Mouse (Mus musculus) midbrain, embryonic 12.5 days (tissue): Measurements from ENCODE around the gene Plod1. TPM values are rescaled to one million over a fixed set of nuclear protein-coding genes. Genes with fewer than 3 reads are reported as not detected.

Source experiments
- ATAC-seq: fragments of 200-750 bp; cut with Nextera tagmentation; 2 replicates; pipeline ENCODE4 v1.8.0; 2017; ENCODE audit warnings: low read depth, moderate TSS enrichment, moderate library complexity; ENCODE audit not compliant: low FRiP score
- H3K27ac ChIP-seq: fragments of 300-500 bp; sonication (generic); replicated peaks from 2 replicates; pipeline ENCODE4 v1.5.1; 2016; ENCODE audit warnings: mild to moderate bottlenecking
- H3K27me3 ChIP-seq: fragments of 300-500 bp; sonication (generic); 2 replicates; pipeline ENCODE4 v1.6.1; 2016; ENCODE audit warnings: mild to moderate bottlenecking
- H3K36me3 ChIP-seq: fragments of 300-500 bp; sonication (generic); 2 replicates; pipeline ENCODE4 v1.6.1; 2016
- H3K4me1 ChIP-seq: fragments of 300-500 bp; sonication (generic); 2 replicates; pipeline ENCODE4 v1.6.1; 2016
- H3K4me2 ChIP-seq: fragments of 300-500 bp; sonication (generic); replicated peaks from 2 replicates; pipeline ENCODE4 v1.6.1; 2016; ENCODE audit warnings: mild to moderate bottlenecking, moderate library complexity
- H3K4me3 ChIP-seq: fragments of 300-500 bp; sonication (generic); 2 replicates; pipeline ENCODE4 v1.5.1; 2016; ENCODE audit warnings: mild to moderate bottlenecking
- H3K9ac ChIP-seq: fragments of 300-500 bp; sonication (generic); replicated peaks from 2 replicates; pipeline ENCODE4 v1.6.1; 2016; ENCODE audit warnings: mild to moderate bottlenecking, moderate library complexity
- H3K9me3 ChIP-seq: fragments of 300-500 bp; sonication (generic); 2 replicates; pipeline ENCODE4 v1.6.1; 2016; ENCODE audit warnings: mild to moderate bottlenecking
- WGBS: fragments of 180-500 bp; shearing (Covaris S2); methylation state at CpG from one replicate; pipeline ENCODE4 v1.1.7; 2016; 5-methylcytosine and 5-hydroxymethylcytosine counted together
- polyA plus RNA-seq: library from polyadenylated mRNA; unstranded; fragments of >200 nt; fragmentation: Nextera tagmentation; extraction: Ambion mirVana; gene quantifications from 2 replicates; pipeline ENCODE4 v1.2.1, GENCODE M21; 2016

Plod1 gene
- polyA plus RNA-seq, 1 experiment from 2014 or later = 27.2 TPM

DNA sequence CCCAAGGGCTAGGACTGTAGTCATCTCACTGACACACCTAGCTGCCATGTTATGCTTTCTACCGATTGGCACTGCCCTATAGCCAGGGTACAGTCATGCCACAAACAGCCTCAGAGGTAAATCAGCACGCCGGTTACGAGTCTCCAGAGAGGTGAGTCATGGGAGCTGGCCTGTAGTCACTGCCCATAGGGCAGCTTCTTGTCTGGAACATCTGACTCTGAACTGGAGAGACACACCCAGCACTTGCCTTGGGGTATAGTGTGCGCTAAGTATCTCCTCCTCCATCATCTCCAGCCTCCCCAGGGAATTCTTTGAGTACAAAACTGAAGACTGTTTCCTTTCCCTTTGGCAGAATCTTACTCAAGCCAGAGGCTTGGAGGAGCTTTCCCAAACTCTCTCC, 30.3 kb downstream of the Plod1 start:
- Histone ChIP-seq H3K27ac (no peak overlapping the region), H3K36me3 (0 out of 2 replicates have a peak, but pooled peaks cover 12% of the 10 kb centered on the region), H3K9ac (no peak overlapping the region), H3K4me1 (peaks cover 14% of the 10 kb centered on the region), H3K4me2 (no peak overlapping the region), H3K9me3 (no peaks in the 10 kb centered on the region), H3K4me3 (no peak overlapping the region), H3K27me3 (0 out of 2 replicates have a peak, but pooled peaks cover 6% of the 10 kb centered on the region)
- WGBS = 78% methylated on average over 5 of the region's 5 CpGs
- ATAC-seq = no peak

DNA sequence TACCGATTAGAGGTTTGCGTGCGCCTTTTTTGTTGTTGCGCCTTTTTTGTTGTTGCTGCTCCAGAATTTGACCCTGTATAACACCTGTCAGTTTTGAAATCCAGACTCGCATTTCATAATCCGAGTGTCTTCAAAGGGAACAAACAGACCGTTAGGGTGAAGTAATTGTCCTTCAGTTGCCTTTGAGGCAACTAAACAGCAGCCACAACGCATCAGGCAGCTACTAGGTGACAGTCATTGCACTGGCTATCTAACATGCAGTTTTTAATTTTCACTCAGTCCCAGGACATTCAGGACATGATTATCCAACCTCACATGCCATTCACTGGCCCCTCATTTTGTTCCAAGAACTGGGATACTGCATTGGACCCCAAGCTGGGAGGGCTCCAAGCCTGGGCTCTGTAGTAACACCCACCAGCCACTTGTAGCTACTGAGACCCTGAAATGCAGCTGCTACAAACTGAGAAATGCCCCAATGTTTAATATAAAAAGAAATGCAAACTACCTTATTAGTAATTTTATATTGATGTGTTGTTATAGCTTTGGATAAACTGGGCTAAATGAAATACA, 31.4 kb downstream of the Plod1 start:
- Histone ChIP-seq H3K4me2 (peak overlapping the region; percentile 58), H3K27ac (no peak overlapping the region; the same call in 1 of the 2 replicates), H3K9ac (peak overlapping the region; percentile 78), H3K36me3 (peaks cover 22% of the 10 kb centered on the region), H3K9me3 (no peaks in the 10 kb centered on the region), H3K4me1 (peaks cover 14% of the 10 kb centered on the region), H3K27me3 (0 out of 2 replicates have a peak, but pooled peaks cover 6% of the 10 kb centered on the region), H3K4me3 (peak overlapping the region; percentile 93)
- WGBS = 2% methylated on average over 8 of the region's 8 CpGs
- ATAC-seq = peak; percentile 28; the same call in 1 of the 2 replicates

DNA sequence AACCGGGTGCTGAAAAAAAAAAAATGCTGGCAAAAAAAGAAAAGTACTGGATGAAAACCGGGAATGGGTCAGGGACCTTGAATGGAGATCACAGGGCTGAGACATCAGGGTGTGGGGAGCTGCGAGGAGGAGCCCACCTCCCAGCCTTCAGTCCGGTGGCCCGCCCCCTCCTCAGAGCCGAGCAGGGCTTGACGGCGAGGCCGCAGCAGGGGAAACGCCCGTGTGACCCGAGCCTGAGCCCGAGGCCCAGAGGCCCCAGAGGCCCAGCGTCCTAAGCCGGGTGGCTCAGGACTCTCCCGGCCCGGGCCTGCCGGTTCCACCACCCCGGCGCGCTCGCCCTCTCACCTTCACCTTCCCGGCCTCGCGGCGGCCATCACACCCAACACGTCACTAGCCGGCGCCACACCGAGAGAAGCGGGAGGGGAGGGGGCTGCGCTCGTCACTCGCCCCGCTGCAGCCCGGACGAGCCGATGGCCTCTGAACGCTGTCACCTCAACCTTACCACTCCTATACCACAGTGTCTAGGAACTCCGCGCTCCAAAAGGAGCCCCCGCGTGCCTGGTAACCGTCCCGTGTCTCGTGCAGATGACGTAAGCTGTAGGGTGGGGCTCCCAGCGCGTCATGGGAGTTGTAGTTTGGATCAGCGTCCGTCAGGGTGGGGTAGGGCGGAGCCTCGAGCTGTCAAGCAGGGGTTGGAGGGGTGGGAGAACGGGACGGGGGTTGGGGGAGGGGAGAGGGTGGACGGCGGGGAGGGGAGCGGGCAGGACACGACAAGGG, 32.1 kb downstream of the Plod1 start, which contains the start of gene Mfn2:
Gene Mfn2 (minus strand): TSS at position 392 of the 777 bp plus-strand sequence.
- Histone ChIP-seq H3K27me3 (0 out of 2 replicates have a peak, but pooled peaks cover 6% of the 10 kb centered on the region), H3K27ac (peak within 1 kb of the TSS; percentile 75), H3K9ac (peak within 1 kb of the TSS; percentile 78), H3K36me3 (peaks cover 29% of the 10 kb centered on the region), H3K4me1 (peaks cover 14% of the 10 kb centered on the region), H3K9me3 (no peaks in the 10 kb centered on the region), H3K4me2 (peak within 1 kb of the TSS; percentile 61), H3K4me3 (peak within 1 kb of the TSS; percentile 93)
- ATAC-seq = peak; percentile 93
- under 1% methylated on average over 59 of the region's 59 CpGs for WGBS

DNA sequence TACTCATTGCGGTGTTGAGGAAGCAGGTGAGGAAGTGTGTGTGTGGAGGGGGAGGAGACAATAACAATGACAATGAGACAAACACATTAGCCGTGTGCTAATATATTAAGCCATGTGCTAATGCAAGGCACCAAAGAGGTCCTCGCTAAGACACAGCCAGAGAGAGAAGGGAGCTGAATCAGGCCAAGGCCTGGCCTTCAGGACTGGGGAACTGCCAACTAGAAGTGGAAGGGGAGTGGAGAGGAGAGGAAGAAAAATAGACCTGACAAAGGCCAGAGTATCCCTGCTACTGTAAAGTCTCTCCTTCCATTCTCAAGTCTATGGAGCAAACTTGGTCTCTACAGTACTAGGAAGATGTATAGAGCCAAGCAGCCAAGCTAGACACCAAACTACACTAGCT, 33.0 kb downstream of the Plod1 start:
- Histone ChIP-seq H3K9ac (peak overlapping the region; percentile 78), H3K4me3 (peak overlapping the region; percentile 93), H3K36me3 (peaks cover 38% of the 10 kb centered on the region), H3K9me3 (no peaks in the 10 kb centered on the region), H3K4me2 (peak overlapping the region; percentile 61), H3K4me1 (peaks cover 14% of the 10 kb centered on the region), H3K27ac (no peak overlapping the region), H3K27me3 (0 out of 2 replicates have a peak, but pooled peaks cover 6% of the 10 kb centered on the region)
- no peak for ATAC-seq
- WGBS = 79% methylated on average over 3 of the region's 3 CpGs

DNA sequence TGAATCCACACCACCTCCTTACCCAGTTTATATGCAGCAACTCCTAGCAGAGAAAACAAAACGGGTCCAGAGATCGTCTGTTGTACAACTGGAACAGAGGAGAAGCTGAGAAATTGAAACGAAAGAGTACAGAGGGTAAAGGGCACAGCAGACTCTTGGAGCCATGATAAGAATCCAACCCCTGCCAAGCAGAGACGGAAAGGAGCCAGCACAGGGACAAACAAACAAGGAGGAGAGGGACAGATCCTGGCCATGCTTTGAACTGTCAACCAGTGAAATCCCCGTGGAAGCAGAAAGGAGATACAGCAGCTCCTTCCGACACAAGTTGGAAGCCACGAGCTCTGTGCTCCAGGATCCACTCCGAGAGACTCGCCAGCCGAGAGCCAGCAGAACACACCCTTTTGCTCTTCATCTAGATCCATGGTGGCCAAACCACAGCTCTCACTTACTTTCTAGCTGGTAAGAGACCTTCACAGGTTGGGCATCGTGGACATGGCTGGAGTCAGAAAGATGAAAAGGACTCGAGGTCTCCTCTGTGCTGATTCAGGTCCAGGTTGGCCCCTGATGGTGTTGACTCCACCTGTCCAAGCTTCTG, 33.6 kb downstream of the Plod1 start:
- Histone ChIP-seq H3K4me2 (no peak overlapping the region), H3K27ac (no peak overlapping the region), H3K4me1 (peaks cover 14% of the 10 kb centered on the region), H3K9me3 (no peaks in the 10 kb centered on the region), H3K36me3 (peaks cover 43% of the 10 kb centered on the region), H3K4me3 (no peak overlapping the region), H3K9ac (no peak overlapping the region), H3K27me3 (0 out of 2 replicates have a peak, but pooled peaks cover 6% of the 10 kb centered on the region)
- ATAC-seq = no peak
- WGBS = 93% methylated on average over 12 of the region's 12 CpGs

DNA sequence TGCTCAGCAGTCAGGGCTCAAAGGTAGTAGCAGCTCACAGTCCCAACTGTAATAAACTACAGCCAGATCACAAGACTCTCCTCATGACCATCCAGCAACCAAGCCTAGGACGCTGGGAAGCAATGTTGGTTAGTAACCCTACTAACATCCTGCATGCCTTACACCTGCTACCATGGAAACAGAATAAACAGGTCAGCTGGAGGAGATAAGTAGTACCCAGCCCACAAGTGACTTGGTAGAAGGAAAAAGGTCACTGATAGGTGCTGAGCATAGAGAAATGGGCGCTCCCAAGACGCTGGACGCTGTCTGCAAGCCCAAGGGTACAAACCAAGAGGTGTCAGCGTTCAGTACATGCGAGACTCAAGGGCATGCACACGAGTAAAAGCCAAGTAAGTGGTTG, 36.1 kb downstream of the Plod1 start:
- no peak overlapping the region for H3K9ac ChIP-seq
- H3K4me1 ChIP-seq = peaks cover 14% of the 10 kb centered on the region
- peaks cover 69% of the 10 kb centered on the region for H3K36me3 ChIP-seq
- no peak overlapping the region for H3K4me3 ChIP-seq
- H3K9me3 ChIP-seq = no peaks in the 10 kb centered on the region
- H3K27me3 ChIP-seq = no peaks in the 10 kb centered on the region
- no peak for ATAC-seq
- 88% methylated on average over 7 of the region's 7 CpGs for WGBS
- no peak overlapping the region for H3K27ac ChIP-seq
- no peak overlapping the region for H3K4me2 ChIP-seq

DNA sequence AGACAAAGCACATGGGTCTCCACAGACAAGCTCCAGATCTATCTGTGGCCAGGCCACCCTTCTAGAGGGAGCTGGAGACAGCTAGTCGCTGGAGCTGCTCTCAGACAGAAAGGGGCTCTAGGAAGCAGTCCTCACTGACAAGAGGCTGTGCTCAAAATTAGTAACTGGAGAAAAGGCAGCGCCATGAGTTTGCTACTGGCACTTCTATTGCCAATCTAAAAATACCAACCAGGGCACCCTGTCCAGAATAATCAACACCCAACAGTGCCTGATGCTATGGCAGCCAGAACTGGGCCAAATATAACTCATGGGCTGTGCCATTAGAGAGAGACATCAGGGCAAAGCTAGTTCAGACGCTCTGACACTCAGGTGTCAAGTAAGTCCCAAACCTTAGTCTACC, 39.2 kb downstream of the Plod1 start:
- H3K27ac ChIP-seq = no peak overlapping the region
- no peak overlapping the region for H3K4me3 ChIP-seq
- H3K9ac ChIP-seq = no peak overlapping the region
- no peaks in the 10 kb centered on the region for H3K9me3 ChIP-seq
- H3K27me3 ChIP-seq = no peaks in the 10 kb centered on the region
- no peak for ATAC-seq
- peaks cover 96% of the 10 kb centered on the region for H3K36me3 ChIP-seq
- 87% methylated on average over 3 of the region's 3 CpGs for WGBS
- H3K4me1 ChIP-seq = no peaks in the 10 kb centered on the region
- no peak overlapping the region for H3K4me2 ChIP-seq

DNA sequence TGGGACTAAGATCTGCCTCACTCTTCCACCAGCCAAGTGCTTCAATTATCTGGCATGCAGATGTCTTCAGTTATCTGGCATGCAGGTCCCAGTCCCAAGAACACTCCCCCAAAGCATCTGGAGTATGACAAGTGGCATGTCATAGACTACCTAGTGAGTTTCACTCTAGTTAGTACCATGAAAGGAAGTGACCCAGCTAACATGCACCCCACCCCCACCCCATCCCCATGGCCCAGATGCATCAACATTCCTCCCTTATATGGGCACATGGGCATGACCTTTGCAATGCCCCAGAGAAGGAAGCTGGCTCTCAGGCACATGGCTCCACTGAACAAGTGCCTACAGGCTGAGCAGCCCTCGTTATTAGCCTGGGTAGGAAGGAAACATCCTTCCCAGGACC, 40.2 kb downstream of the Plod1 start:
- peaks cover 97% of the 10 kb centered on the region for H3K36me3 ChIP-seq
- H3K27ac ChIP-seq = no peak overlapping the region
- H3K9ac ChIP-seq = no peak overlapping the region
- H3K4me2 ChIP-seq = no peak overlapping the region
- H3K4me3 ChIP-seq = no peak overlapping the region
- no peak for ATAC-seq
- no peaks in the 10 kb centered on the region for H3K9me3 ChIP-seq
- no peaks in the 10 kb centered on the region for H3K4me1 ChIP-seq
- H3K27me3 ChIP-seq = no peaks in the 10 kb centered on the region
- 72% methylated on average over 1 of the region's 1 CpGs for WGBS

DNA sequence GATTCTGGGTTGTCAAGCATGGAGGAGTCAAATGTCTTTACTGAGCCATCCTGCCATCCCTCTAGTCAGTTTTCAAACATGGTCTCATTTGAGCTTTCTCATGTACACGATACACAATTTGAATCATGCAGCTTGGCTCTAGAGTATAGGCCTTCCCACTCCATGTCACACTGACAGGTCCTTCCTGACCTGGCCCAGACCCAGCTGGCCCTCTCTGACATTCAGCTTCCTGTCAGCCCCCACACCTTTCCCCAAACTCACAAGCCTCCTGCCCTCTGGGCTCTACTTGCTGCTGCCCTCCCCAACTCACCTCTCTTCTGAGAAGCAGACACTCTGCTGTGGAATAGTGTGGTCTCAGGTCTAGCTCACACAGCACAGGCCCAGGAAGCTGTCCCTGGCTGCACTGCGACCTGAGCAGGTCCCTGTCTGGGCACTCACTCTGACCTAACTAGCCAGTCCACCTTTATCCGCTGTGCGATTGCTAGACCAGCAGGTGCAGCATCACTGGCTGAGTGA, 40.7 kb downstream of the Plod1 start:
- H3K36me3 ChIP-seq = peaks cover 98% of the 10 kb centered on the region
- no peaks in the 10 kb centered on the region for H3K27me3 ChIP-seq
- H3K9ac ChIP-seq = no peak overlapping the region
- no peak overlapping the region for H3K4me3 ChIP-seq
- H3K27ac ChIP-seq = no peak overlapping the region
- WGBS = 93% methylated on average over 4 of the region's 4 CpGs
- no peak for ATAC-seq
- H3K4me1 ChIP-seq = no peaks in the 10 kb centered on the region
- no peaks in the 10 kb centered on the region for H3K9me3 ChIP-seq
- H3K4me2 ChIP-seq = no peak overlapping the region

DNA sequence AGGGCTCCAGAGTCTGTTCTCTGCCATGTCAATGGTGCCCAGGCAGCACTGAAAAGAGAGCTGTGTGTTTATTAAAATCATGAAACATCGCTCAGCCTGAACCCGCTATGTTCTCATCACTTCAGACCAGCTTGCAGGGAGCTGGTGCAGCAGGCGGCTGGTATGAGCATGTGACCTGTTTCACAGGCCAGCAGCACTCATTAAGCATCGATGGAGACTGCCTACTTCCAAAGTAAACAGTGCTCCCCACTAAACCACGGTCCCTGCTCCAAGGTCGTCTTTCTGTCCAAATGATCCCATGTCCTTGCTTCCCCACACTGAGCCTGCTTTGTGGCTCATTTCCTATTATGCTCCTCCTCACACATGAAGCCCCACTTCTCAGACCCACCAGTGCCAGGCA, 46.2 kb downstream of the Plod1 start:
- Histone ChIP-seq H3K27me3 (no peaks in the 10 kb centered on the region), H3K9me3 (no peaks in the 10 kb centered on the region), H3K4me3 (no peak overlapping the region), H3K4me1 (no peaks in the 10 kb centered on the region), H3K36me3 (peaks cover 95% of the 10 kb centered on the region), H3K27ac (no peak overlapping the region), H3K9ac (no peak overlapping the region), H3K4me2 (no peak overlapping the region)
- no peak for ATAC-seq
- WGBS = 92% methylated on average over 6 of the region's 6 CpGs

DNA sequence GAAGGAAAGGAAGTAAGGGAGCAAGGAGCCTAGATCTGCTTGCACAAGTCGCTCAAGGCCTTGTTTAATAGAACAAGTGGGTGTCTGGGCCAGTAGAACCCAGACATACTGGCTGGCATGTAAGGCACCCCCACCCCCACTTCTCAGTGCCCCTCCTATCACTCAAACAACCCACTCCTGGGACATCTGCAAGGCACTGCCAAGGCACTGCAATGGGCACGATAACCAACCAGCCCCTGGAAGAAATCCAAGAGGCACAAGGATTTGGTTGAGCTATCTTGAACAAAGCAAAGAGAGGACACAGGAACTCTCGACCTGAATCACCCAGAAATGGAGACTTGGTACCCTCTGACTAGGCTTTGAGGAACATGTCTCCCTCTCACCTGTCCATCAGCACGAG, 48.3 kb downstream of the Plod1 start:
- Histone ChIP-seq H3K27me3 (no peaks in the 10 kb centered on the region), H3K9me3 (no peaks in the 10 kb centered on the region), H3K27ac (no peak overlapping the region), H3K4me3 (no peak overlapping the region), H3K36me3 (peaks cover 93% of the 10 kb centered on the region), H3K4me1 (no peaks in the 10 kb centered on the region), H3K4me2 (no peak overlapping the region), H3K9ac (no peak overlapping the region)
- ATAC-seq = no peak
- 93% methylated on average over 4 of the region's 4 CpGs for WGBS

DNA sequence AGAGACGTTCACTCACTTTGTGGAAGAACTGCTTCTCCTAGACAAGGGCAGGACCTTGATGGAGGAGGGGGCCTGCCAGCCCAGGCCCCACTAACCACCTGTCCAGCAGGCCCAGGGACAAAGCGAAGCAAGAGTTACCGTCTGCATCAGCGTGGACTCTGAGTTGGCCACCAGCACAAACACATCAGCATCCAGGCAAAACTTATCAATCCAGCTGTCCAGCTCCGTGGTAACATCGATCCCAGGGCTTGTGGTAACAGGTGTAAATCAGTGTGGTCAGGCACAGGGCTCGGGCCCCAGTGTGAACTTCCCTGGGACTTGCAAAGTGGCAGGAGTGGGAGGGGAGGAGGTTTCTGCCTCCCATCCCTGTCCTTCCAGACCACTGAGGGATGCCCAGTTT, 49.3 kb downstream of the Plod1 start:
- H3K36me3 ChIP-seq = peaks cover 93% of the 10 kb centered on the region

More for the DNA sequence above, 49.3 kb downstream of the Plod1 start:
- no peaks in the 10 kb centered on the region for H3K27me3 ChIP-seq
- H3K4me2 ChIP-seq = no peak overlapping the region
- H3K4me3 ChIP-seq = no peak overlapping the region
- no peaks in the 10 kb centered on the region for H3K4me1 ChIP-seq
- no peaks in the 10 kb centered on the region for H3K9me3 ChIP-seq
- no peak overlapping the region for H3K27ac ChIP-seq
- 92% methylated on average over 7 of the region's 7 CpGs for WGBS
- no peak for ATAC-seq
- no peak overlapping the region for H3K9ac ChIP-seq
